ENCODE assay signal across 7 mouse cellular contexts in the genomic region with DNA sequence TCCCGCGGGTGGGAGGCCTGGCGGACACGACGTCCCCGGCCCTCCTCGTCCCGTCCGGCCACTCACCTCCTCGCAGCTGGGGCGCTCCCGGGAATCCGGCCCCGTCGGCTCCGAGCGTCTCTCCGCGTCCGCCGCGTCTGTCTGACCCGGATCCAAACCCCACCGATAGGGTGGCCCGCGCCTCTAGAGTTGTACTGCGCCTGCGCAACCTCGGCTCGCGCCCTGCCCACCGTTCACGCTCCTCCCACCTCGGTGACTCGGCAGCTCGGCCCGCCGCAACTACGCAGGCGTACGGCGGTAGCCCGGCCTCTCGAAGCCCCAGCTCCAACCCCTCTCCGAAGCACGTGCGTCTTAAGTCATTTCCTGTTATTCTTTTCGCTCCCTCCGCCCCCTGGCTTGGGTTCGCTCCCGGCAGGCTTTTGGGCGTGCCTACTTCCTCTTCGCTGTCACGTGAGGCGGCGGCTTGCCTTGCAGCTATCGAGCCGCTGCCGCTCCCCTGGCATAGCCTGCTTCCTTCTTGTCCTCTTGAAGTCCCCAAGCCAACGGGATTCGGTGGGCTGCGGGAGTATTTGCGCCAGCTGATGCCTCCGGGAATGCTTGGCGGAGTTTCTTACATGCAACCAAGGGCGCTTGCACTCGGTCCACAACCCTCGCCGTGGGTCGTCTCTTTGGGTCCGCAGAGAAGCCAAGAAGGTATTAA. TPM values are rescaled to one million over a fixed set of nuclear protein-coding genes. Genes with fewer than 3 reads are reported as not detected.
DNase-seq lines count a peak whose midpoint lies in the region; ATAC-seq lines count a peak whose summit lies in the region.

No protein-coding gene starts in this region.

- peaks cover 2% of the 10 kb centered on the region; the same call in 1 of the 2 replicates for H3K36me3 ChIP-seq in intestine, embryonic 15.5 days
- peaks cover 23% of the 10 kb centered on the region for H3K36me3 ChIP-seq in midbrain, embryonic 10.5 days

- ATAC-seq in intestine, embryonic 15.5 days, result peak; percentile 99

- H3K4me3 ChIP-seq in intestine, embryonic 15.5 days (replicated peaks), result peak overlapping the region; percentile 98
- peak overlapping the region; percentile 97 for H3K4me3 ChIP-seq in midbrain, embryonic 10.5 days

- H3K27ac ChIP-seq in intestine, embryonic 15.5 days, result peak overlapping the region; percentile 89
- H3K27ac ChIP-seq in midbrain, embryonic 10.5 days (replicated peaks), result peak overlapping the region; percentile 90

- H3K27me3 ChIP-seq in intestine, embryonic 15.5 days (replicated peaks), result no peaks in the 10 kb centered on the region
- no peaks in the 10 kb centered on the region for H3K27me3 ChIP-seq in midbrain, embryonic 10.5 days (ENCODE audit: low read depth, poor library complexity, severe bottlenecking)

- H3K9me3 ChIP-seq in intestine, embryonic 15.5 days, result no peaks in the 10 kb centered on the region
- H3K9me3 ChIP-seq in midbrain, embryonic 10.5 days (replicated peaks), result no peaks in the 10 kb centered on the region

- WGBS in intestine, embryonic 15.5 days, result under 1% methylated on average over 65 of the region's 71 CpGs
- WGBS in midbrain, embryonic 10.5 days, result under 1% methylated on average over 69 of the region's 71 CpGs

- peak; percentile 100 for DNase-seq in adrenal gland, adult 2 months
- peak; percentile 97 for DNase-seq in embryo, embryonic 11.5 days (ENCODE audit: low read depth, low spot score)
- DNase-seq in gastrocnemius, postnatal 36 days, result peak; percentile 98 to 99
- peak; percentile 99 to 100 for DNase-seq in left cerebral cortex, postnatal 25 days (ENCODE audit: low spot score in 2 of 2)
- peak; percentile 99 for DNase-seq in midbrain, embryonic 10.5 days (ENCODE audit: low spot score)
- DNase-seq in right cerebral cortex, postnatal 4 days, result peak; percentile 97

- H3K4me1 ChIP-seq in intestine, embryonic 15.5 days (replicated peaks), result peaks cover 13% of the 10 kb centered on the region
- H3K4me1 ChIP-seq in midbrain, embryonic 10.5 days, result peaks cover 28% of the 10 kb centered on the region

- H3K4me2 ChIP-seq in intestine, embryonic 15.5 days (replicated peaks), result peak overlapping the region; percentile 64

- peak overlapping the region; percentile 93 for H3K9ac ChIP-seq in intestine, embryonic 15.5 days

- intact Hi-C loops in gastrocnemius, postnatal 36 days (cut with DNase I), result loop anchor here (5.0 kb wide), 1 partner anchor 53 kb away; a partner anchor contains a TSS
- intact Hi-C loops in left cerebral cortex, postnatal 25 days (cut with DNase I), result loop anchor here (1.0 to 2.0 kb wide), 3 partner anchors 19 to 488 kb away; a partner anchor contains a TSS

RNA-seq across cellular contexts. Expression of a gene that starts 5.0 kb away (rescaled TPM):
- total RNA-seq in adrenal gland, adult 2 months (2021), result 10 to 100 TPM; 29.2 to 49.2 TPM
- 3.0 TPM in 2 replicates for polyA plus RNA-seq in adrenal gland, adult 2 months (2012; rRNA removed)
- total RNA-seq in gastrocnemius, postnatal 36 days (2021), result 10 to 100 TPM; 31.3 to 32.4 TPM
- 83.2 and 87.4 TPM in 2 replicates for polyA plus RNA-seq in intestine, embryonic 15.5 days (2015; fragmentation: Nextera tagmentation; extraction: Ambion mirVana)
- 10 to 100 TPM; 22.9 to 24.6 TPM for total RNA-seq in left cerebral cortex, postnatal 25 days (2021)
- polyA plus RNA-seq in midbrain, embryonic 10.5 days (2016; fragmentation: Nextera tagmentation; extraction: Ambion mirVana), result 92.7 and 99.9 TPM in 2 replicates

RNA-seq across cellular contexts. Expression of a gene that starts 18.8 kb away (rescaled TPM):
- 1 to 10 TPM; 2.2 to 4.2 TPM for total RNA-seq in adrenal gland, adult 2 months (2021)
- 6.5 and 8.7 TPM in 2 replicates for polyA plus RNA-seq in adrenal gland, adult 2 months (2012; rRNA removed)
- total RNA-seq in gastrocnemius, postnatal 36 days (2021), result not detected
- 5.9 and 6.1 TPM in 2 replicates for polyA plus RNA-seq in intestine, embryonic 15.5 days (2015; fragmentation: Nextera tagmentation; extraction: Ambion mirVana)
- 10 to 100 TPM; 68.8 to 77.1 TPM for total RNA-seq in left cerebral cortex, postnatal 25 days (2021)
- 20.0 and 30.2 TPM in 2 replicates for polyA plus RNA-seq in midbrain, embryonic 10.5 days (2016; fragmentation: Nextera tagmentation; extraction: Ambion mirVana)

RNA-seq across cellular contexts. Expression of a gene that starts 21.7 kb away (rescaled TPM):
- total RNA-seq in adrenal gland, adult 2 months (2021), result 1 to 10 TPM; 3.1 to 6.2 TPM
- polyA plus RNA-seq in adrenal gland, adult 2 months (2012; rRNA removed), result 8.2 and 8.3 TPM in 2 replicates
- 100 to 1,000 TPM; 427 to 468 TPM for total RNA-seq in gastrocnemius, postnatal 36 days (2021)
- 8.5 and 9.8 TPM in 2 replicates for polyA plus RNA-seq in intestine, embryonic 15.5 days (2015; fragmentation: Nextera tagmentation; extraction: Ambion mirVana)
- total RNA-seq in left cerebral cortex, postnatal 25 days (2021), result under 1 TPM; 0.46 to 0.48 TPM
- 0.32 and 0.59 TPM in 2 replicates for polyA plus RNA-seq in midbrain, embryonic 10.5 days (2016; fragmentation: Nextera tagmentation; extraction: Ambion mirVana)

RNA-seq across cellular contexts. Expression of a gene that starts 52.9 kb away (rescaled TPM):
- 100 to 1,000 TPM in 1 of 2 experiments, 10 to 100 TPM in 1; 88.8 to 102 TPM for total RNA-seq in adrenal gland, adult 2 months (2021)
- polyA plus RNA-seq in adrenal gland, adult 2 months (2012; rRNA removed), result 58.7 and 60.9 TPM in 2 replicates
- 10 to 100 TPM; 70.2 to 84.3 TPM for total RNA-seq in gastrocnemius, postnatal 36 days (2021)
- polyA plus RNA-seq in intestine, embryonic 15.5 days (2015; fragmentation: Nextera tagmentation; extraction: Ambion mirVana), result 10.4 and 10.8 TPM in 2 replicates
- total RNA-seq in left cerebral cortex, postnatal 25 days (2021), result 10 to 100 TPM; 19.3 to 20.3 TPM
- polyA plus RNA-seq in midbrain, embryonic 10.5 days (2016; fragmentation: Nextera tagmentation; extraction: Ambion mirVana), result 9.8 and 11.2 TPM in 2 replicates

Comparison
In these comparisons a context has a peak if more than half of its experiments do, and no peak if none do; other contexts are left out.
1. Peak in every context shown above with its lines: DNase-seq, ATAC-seq, H3K4me3 ChIP-seq and H3K27ac ChIP-seq.
2. RNA of a gene that starts 18.8 kb away (total RNA-seq): 68.8 to 77.1 TPM in left cerebral cortex, postnatal 25 days; 2.2 to 4.2 TPM in adrenal gland, adult 2 months and not detected in gastrocnemius, postnatal 36 days; every median in the first group is over 10 times any median in the second.
3. RNA of a gene that starts 21.7 kb away (total RNA-seq): 427 to 468 TPM in gastrocnemius, postnatal 36 days; 3.1 to 6.2 TPM in adrenal gland, adult 2 months and 0.46 to 0.48 TPM in left cerebral cortex, postnatal 25 days; every median in the first group is over 10 times any median in the second.